Mouse (Mus musculus) bone marrow, adult 2 months (tissue): ENCODE results near the gene Klhl30.

Experiments
- CTCF ChIP-seq: fragments of 200-500 bp; IDR thresholded peaks from 2 replicates; pipeline ENCODE4 v1.5.1; 2011; ENCODE audit warnings: low read length, control low read depth; ENCODE audit not compliant: control insufficient read depth, insufficient read depth
- POLR2A ChIP-seq: fragments of 200-500 bp; IDR thresholded peaks from 2 replicates; pipeline ENCODE4 v1.6.1; 2011; ENCODE audit warnings: low read depth, mild to moderate bottlenecking, control low read depth, low read length, borderline replicate concordance; ENCODE audit not compliant: control insufficient read depth

- TF ChIP-seq POLR2A: no peak
- TF ChIP-seq CTCF: no peak
These were observed 17.2 kb upstream of the Klhl30 start for GRCm38 (mm10) chr1:91333582-91333981.
